Mouse (Mus musculus) liver, adult 2 months (tissue): Measurements from ENCODE around the gene Peak1. TPM values are rescaled to one million over a fixed set of nuclear protein-coding genes. Genes with fewer than 3 reads are reported as not detected.

Source experiments
- DNase-seq: peaks from one replicate; pipeline ENCODE4 v3.0.0-alpha.2; 2011; ENCODE audit warnings: low read depth, low spot score; ENCODE audit errors: extremely low read depth
- H3K27ac ChIP-seq: fragments of 200-500 bp; replicated peaks from 2 replicates; pipeline ENCODE4 v1.5.1; 2012; ENCODE audit warnings: low read depth, mild to moderate bottlenecking, control low read depth, inconsistent platforms, low read length; ENCODE audit not compliant: insufficient read depth
- H3K27me3 ChIP-seq: fragments of 200-500 bp; 2 replicates; pipeline ENCODE4 v1.6.1; 2012; ENCODE audit warnings: mild to moderate bottlenecking, moderate library complexity, low read length, inconsistent platforms; ENCODE audit not compliant: control insufficient read depth, insufficient read depth
- H3K36me3 ChIP-seq: fragments of 200-500 bp; 2 replicates; pipeline ENCODE4 v1.6.1; 2012; ENCODE audit warnings: low read length, inconsistent platforms; ENCODE audit not compliant: control insufficient read depth, insufficient read depth
- H3K4me1 ChIP-seq: fragments of 200-500 bp; 2 replicates; pipeline ENCODE4 v1.6.1; 2011; ENCODE audit warnings: low read length; ENCODE audit not compliant: control insufficient read depth, insufficient read depth
- H3K4me3 ChIP-seq: fragments of 200-500 bp; 2 replicates; pipeline ENCODE4 v1.5.1; 2011; ENCODE audit warnings: low read depth, mild to moderate bottlenecking, control low read depth, low read length, moderate library complexity; ENCODE audit not compliant: insufficient read depth
- H3K79me2 ChIP-seq: fragments of 200-500 bp; 2 replicates; pipeline ENCODE4 v1.6.1; 2012; ENCODE audit warnings: inconsistent platforms, mild to moderate bottlenecking, low read length, moderate library complexity; ENCODE audit not compliant: control insufficient read depth, insufficient read depth
- H3K9ac ChIP-seq: fragments of 200-500 bp; 2 replicates; pipeline ENCODE4 v1.6.1; 2012; ENCODE audit warnings: low read depth, mild to moderate bottlenecking, control low read depth, inconsistent platforms, low read length
- CTCF ChIP-seq: fragments of 200-500 bp; IDR thresholded peaks from 2 replicates; pipeline ENCODE4 v1.5.1; 2011; ENCODE audit warnings: low read depth, low read length, control low read depth
- POLR2A ChIP-seq: fragments of 200-500 bp; IDR thresholded peaks from 2 replicates; pipeline ENCODE4 v1.6.1; 2011; ENCODE audit warnings: low read length, control low read depth; ENCODE audit not compliant: insufficient read depth; ENCODE audit errors: extremely low read depth
- WGBS: fragments of 180-500 bp; shearing (Covaris S2); methylation state at CpG from one replicate; pipeline ENCODE4 v1.1.7; 2018; 5-methylcytosine and 5-hydroxymethylcytosine counted together
- polyA plus RNA-seq: library from polyadenylated mRNA; depleted of rRNA; stranded (reverse); fragments of >200 nt; gene quantifications from 2 replicates; pipeline ENCODE4 v1.2.3, GENCODE M21; 2012; rRNA removed
- total RNA-seq: library from RNA; depleted of rRNA; stranded (reverse); fragments of >200 nt; gene quantifications from 2 replicates; pipeline ENCODE4 v1.2.3, GENCODE M21; 2014; rRNA removed

The Peak1 gene
- total RNA-seq (9.4 and 10.7 TPM in 2 replicates), polyA plus RNA-seq (2.1 and 2.8 TPM in 2 replicates)

- peak within 1 kb of the TSS; percentile 91 for H3K4me3 ChIP-seq
- under 1% methylated on average over 59 of the region's 59 CpGs for WGBS
- peak within 1 kb of the TSS; percentile 79 for H3K27ac ChIP-seq
- H3K79me2 ChIP-seq, result peaks cover 12% of the 10 kb centered on the region; the same call in 1 of the 2 replicates
- peak; percentile 96 for DNase-seq
- peaks cover 7% of the 10 kb centered on the region for H3K4me1 ChIP-seq
- peak within 1 kb of the TSS; percentile 92 for H3K9ac ChIP-seq
- H3K36me3 ChIP-seq, result no peaks in the 10 kb centered on the region
- TF ChIP-seq CTCF (no peak), POLR2A (peak; percentile 87)
- no peaks in the 10 kb centered on the region for H3K27me3 ChIP-seq
Observed at GRCm38 (mm10) chr9:56417948-56418737, at the start of gene Peak1, which contains the start of gene Hmg20a. Gene Peak1 (minus strand): TSS chr9:56418067. Gene Hmg20a (plus strand): TSS chr9:56418609.

GRCm38 (mm10) chr9:56466251-56466650 lies 48.4 kb upstream of the Peak1 start:
- DNase-seq, result no peak
- no peak for TF ChIP-seq POLR2A
- no peak for TF ChIP-seq CTCF
- H3K36me3 ChIP-seq, result peaks cover 2% of the 10 kb centered on the region; the same call in 1 of the 2 replicates
- 88% methylated on average over 4 of the region's 4 CpGs for WGBS
- no peaks in the 10 kb centered on the region for H3K27me3 ChIP-seq
- H3K27ac ChIP-seq, result no peak overlapping the region
- H3K4me1 ChIP-seq, result peaks cover 9% of the 10 kb centered on the region
- H3K79me2 ChIP-seq, result no peaks in the 10 kb centered on the region
- H3K4me3 ChIP-seq, result no peak overlapping the region
- H3K9ac ChIP-seq, result no peak overlapping the region

- no peak for TF ChIP-seq POLR2A
- no peak for TF ChIP-seq CTCF
- H3K4me1 ChIP-seq, result peaks cover 9% of the 10 kb centered on the region
- peaks cover 3% of the 10 kb centered on the region; the same call in 1 of the 2 replicates for H3K79me2 ChIP-seq
- peak overlapping the region; percentile 32; the same call in 1 of the 2 replicates for H3K27ac ChIP-seq
- 76% methylated on average over 23 of the region's 23 CpGs for WGBS
- H3K27me3 ChIP-seq, result no peaks in the 10 kb centered on the region
- H3K4me3 ChIP-seq, result no peak overlapping the region
- no peak overlapping the region for H3K9ac ChIP-seq
- DNase-seq, result peak; percentile 26
- peaks cover 2% of the 10 kb centered on the region; the same call in 1 of the 2 replicates for H3K36me3 ChIP-seq
Observed at GRCm38 (mm10) chr9:56464863-56465654, 47.2 kb upstream of the Peak1 start.

- peaks cover 7% of the 10 kb centered on the region for H3K4me1 ChIP-seq
- H3K27ac ChIP-seq, result 0 out of 2 replicates have a peak overlapping the region, but pooled peaks have one; percentile 10
- peaks cover 3% of the 10 kb centered on the region; the same call in 1 of the 2 replicates for H3K79me2 ChIP-seq
- TF ChIP-seq CTCF, result no peak
- no peak for TF ChIP-seq POLR2A
- 72% methylated on average over 4 of the region's 4 CpGs for WGBS
- peak; percentile 40 for DNase-seq
- H3K27me3 ChIP-seq, result no peaks in the 10 kb centered on the region
- H3K36me3 ChIP-seq, result no peaks in the 10 kb centered on the region
- no peak overlapping the region for H3K4me3 ChIP-seq
- no peak overlapping the region for H3K9ac ChIP-seq
Observed at GRCm38 (mm10) chr9:56463686-56464515, 46.0 kb upstream of the Peak1 start.

GRCm38 (mm10) chr9:56463046-56463445 lies 45.2 kb upstream of the Peak1 start:
- Histone ChIP-seq H3K36me3 (no peaks in the 10 kb centered on the region), H3K27ac (peak overlapping the region; percentile 40; the same call in 1 of the 2 replicates), H3K4me3 (no peak overlapping the region), H3K9ac (no peak overlapping the region), H3K4me1 (peaks cover 7% of the 10 kb centered on the region), H3K27me3 (no peaks in the 10 kb centered on the region), H3K79me2 (peaks cover 3% of the 10 kb centered on the region; the same call in 1 of the 2 replicates)
- 75% methylated on average over 2 of the region's 2 CpGs for WGBS
- DNase-seq, result no peak
- TF ChIP-seq POLR2A (no peak), CTCF (no peak)
